In the genomic region with DNA sequence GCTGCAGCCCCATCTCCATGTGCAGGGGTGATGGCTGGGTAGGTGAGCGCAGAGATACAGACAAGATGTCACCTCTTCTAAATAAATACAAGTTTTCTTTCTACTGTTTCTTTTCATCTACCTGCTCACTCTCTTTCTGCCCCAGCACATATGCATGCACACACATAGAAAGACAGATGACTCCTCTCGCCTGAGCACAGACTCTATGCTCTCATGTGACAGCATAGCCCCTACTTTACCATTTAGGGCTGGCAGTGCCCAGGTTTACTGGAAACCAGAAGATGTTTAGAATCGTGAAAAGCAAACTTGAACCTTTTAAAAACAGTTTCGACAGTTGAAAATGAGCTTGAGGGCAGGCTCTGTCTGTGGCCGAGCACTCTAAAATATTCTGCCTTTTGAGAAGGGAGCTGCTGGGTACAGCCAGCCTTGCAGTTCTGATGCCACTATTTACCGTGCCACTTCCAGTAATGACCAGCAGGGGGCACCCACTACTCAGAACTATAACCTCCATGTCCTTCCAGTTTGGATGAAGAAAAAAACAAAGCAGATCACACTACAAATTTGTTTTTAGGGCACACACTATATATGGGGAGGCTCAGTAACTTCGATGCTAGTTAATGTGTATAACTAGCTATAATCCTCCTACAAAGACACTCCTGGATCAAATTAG, we compare ENCODE assay signal across 10 mouse cellular contexts. TPM values are rescaled to one million over a fixed set of nuclear protein-coding genes. Genes with fewer than 3 reads are reported as not detected.
DNase-seq lines count a peak whose midpoint lies in the region; ATAC-seq and TF ChIP-seq lines count a peak whose summit lies in the region.
"Had no signal": no experiment of that assay in that cellular context is flagged by ENCODE, and none has a peak within 500 bp of the region (broad histone marks: within the 10 kb centered on the region; RNA-seq: fewer than 3 reads in every experiment).

No protein-coding gene starts in this region.

- no peak overlapping the region for H3K27ac ChIP-seq in kidney, embryonic 14.5 days (ENCODE audit: low read depth, low read length)
- no peak overlapping the region for H3K27ac ChIP-seq in limb, embryonic 14.5 days (replicated peaks; ENCODE audit: low read depth, low read length)
- H3K27ac ChIP-seq in neural tube, embryonic 15.5 days (replicated peaks), result no peak overlapping the region

- 0 out of 2 replicates have a peak, but pooled peaks cover 3% of the 10 kb centered on the region for H3K27me3 ChIP-seq in kidney, embryonic 14.5 days (ENCODE audit: control insufficient read depth, insufficient read depth, low read length)
- H3K27me3 ChIP-seq in limb, embryonic 14.5 days (ENCODE audit: control insufficient read depth, insufficient read depth, low read length), result no peaks in the 10 kb centered on the region
- H3K27me3 ChIP-seq in neural tube, embryonic 15.5 days (replicated peaks), result no peaks in the 10 kb centered on the region; the same call in 1 of the 2 replicates

- no peak overlapping the region for H3K9ac ChIP-seq in kidney, embryonic 14.5 days (ENCODE audit: low read depth, low read length)
- H3K9ac ChIP-seq in limb, embryonic 14.5 days (ENCODE audit: low read depth, low read length, severe bottlenecking), result no peak overlapping the region
- no peak overlapping the region for H3K9ac ChIP-seq in neural tube, embryonic 15.5 days (replicated peaks)

- no peak overlapping the region for H3K4me3 ChIP-seq in kidney, embryonic 14.5 days (ENCODE audit: low read length)
- no peak overlapping the region for H3K4me3 ChIP-seq in limb, embryonic 14.5 days (replicated peaks; ENCODE audit: low read length)
- no peak overlapping the region for H3K4me3 ChIP-seq in neural tube, embryonic 15.5 days (replicated peaks)
- H3K4me3 ChIP-seq: erythroblast, embryonic 14.5 days had no signal

- WGBS in kidney, embryonic 14.5 days, result 29% methylated on average over 7 of the region's 7 CpGs
- 32% methylated on average over 7 of the region's 7 CpGs for WGBS in limb, embryonic 14.5 days
- 37% methylated on average over 7 of the region's 7 CpGs for WGBS in neural tube, embryonic 15.5 days

- no peaks in the 10 kb centered on the region for H3K4me1 ChIP-seq in kidney, embryonic 14.5 days (ENCODE audit: control insufficient read depth, insufficient read depth, low read length)
- H3K4me1 ChIP-seq in limb, embryonic 14.5 days (ENCODE audit: control insufficient read depth, insufficient read depth, low read length), result no peaks in the 10 kb centered on the region
- H3K4me1 ChIP-seq in neural tube, embryonic 15.5 days, result no peaks in the 10 kb centered on the region

- ATAC-seq in kidney, embryonic 14.5 days (ENCODE audit: low FRiP score, low TSS enrichment), result peak; percentile 49; the same call in 1 of the 2 replicates
- peak; percentile 63 for ATAC-seq in limb, embryonic 14.5 days (ENCODE audit: low FRiP score, low read depth)
- peak; percentile 79; the same call in 1 of the 2 replicates for ATAC-seq in neural tube, embryonic 15.5 days (ENCODE audit: low FRiP score)

- H3K9me3 ChIP-seq in kidney, embryonic 14.5 days (ENCODE audit: control insufficient read depth, low read length), result no peaks in the 10 kb centered on the region
- no peaks in the 10 kb centered on the region for H3K9me3 ChIP-seq in limb, embryonic 14.5 days (ENCODE audit: control insufficient read depth, low read length)
- H3K9me3 ChIP-seq in neural tube, embryonic 15.5 days (replicated peaks), result no peaks in the 10 kb centered on the region

- no peak for TF ChIP-seq POLR2A in limb, embryonic 14.5 days (IDR thresholded peaks at IDR 0.05; ENCODE audit: borderline replicate concordance, extremely low read depth, insufficient read depth, insufficient read length)

- no peaks in the 10 kb centered on the region for H3K36me3 ChIP-seq in kidney, embryonic 14.5 days (ENCODE audit: control insufficient read depth, insufficient read depth, low read length)
- H3K36me3 ChIP-seq in limb, embryonic 14.5 days (ENCODE audit: control insufficient read depth, insufficient read depth, low read length), result no peaks in the 10 kb centered on the region
- H3K36me3 ChIP-seq in neural tube, embryonic 15.5 days, result no peaks in the 10 kb centered on the region

- H3K4me2 ChIP-seq in kidney, embryonic 14.5 days (replicated peaks; ENCODE audit: low read depth, low read length), result no peak overlapping the region
- no peak overlapping the region for H3K4me2 ChIP-seq in limb, embryonic 14.5 days (replicated peaks; ENCODE audit: low read depth, low read length, severe bottlenecking)
- no peak overlapping the region for H3K4me2 ChIP-seq in neural tube, embryonic 15.5 days

- DNase-seq in 416B (ENCODE audit: low read depth) (peak; percentile 70), ZHBTc4 (ENCODE audit: low read depth, low spot score) (peak; percentile 79)
- peak; percentile 87 to 92 for DNase-seq in cerebellum, postnatal 36 days
- DNase-seq in gastrocnemius, adult 18-20 months (ENCODE audit: low spot score), result peak; percentile 76
- peak; percentile 84 for DNase-seq in limb, embryonic 14.5 days (ENCODE audit: low spot score)
- DNase-seq in thymus, postnatal 10 days (ENCODE audit: low spot score in 2 of 2), result peak; percentile 31 to 73

RNA-seq across cellular contexts. Expression of gene Gm17087, which starts 47.3 kb away (rescaled TPM):
- total RNA-seq in gastrocnemius, adult 18-20 months (2021), result not detected
- not detected in 2 replicates for polyA plus RNA-seq in kidney, embryonic 14.5 days (2014; fragmentation: Nextera tagmentation; extraction: Ambion mirVana)
- polyA plus RNA-seq in limb, embryonic 14.5 days (2012; rRNA removed), result not detected in 2 replicates
- not detected in 2 replicates for polyA plus RNA-seq in limb, embryonic 14.5 days (2014; fragmentation: Nextera tagmentation; extraction: Ambion mirVana)
- not detected in 2 replicates for polyA plus RNA-seq in neural tube, embryonic 15.5 days (2015; fragmentation: Nextera tagmentation; extraction: Ambion mirVana)
- polyA plus RNA-seq: erythroblast, embryonic 14.5 days; stomach, embryonic 16.5 days had no signal
